Mouse (Mus musculus): ENCODE measurements around the gene Pde9a.

Gene Pde9a

DNA sequence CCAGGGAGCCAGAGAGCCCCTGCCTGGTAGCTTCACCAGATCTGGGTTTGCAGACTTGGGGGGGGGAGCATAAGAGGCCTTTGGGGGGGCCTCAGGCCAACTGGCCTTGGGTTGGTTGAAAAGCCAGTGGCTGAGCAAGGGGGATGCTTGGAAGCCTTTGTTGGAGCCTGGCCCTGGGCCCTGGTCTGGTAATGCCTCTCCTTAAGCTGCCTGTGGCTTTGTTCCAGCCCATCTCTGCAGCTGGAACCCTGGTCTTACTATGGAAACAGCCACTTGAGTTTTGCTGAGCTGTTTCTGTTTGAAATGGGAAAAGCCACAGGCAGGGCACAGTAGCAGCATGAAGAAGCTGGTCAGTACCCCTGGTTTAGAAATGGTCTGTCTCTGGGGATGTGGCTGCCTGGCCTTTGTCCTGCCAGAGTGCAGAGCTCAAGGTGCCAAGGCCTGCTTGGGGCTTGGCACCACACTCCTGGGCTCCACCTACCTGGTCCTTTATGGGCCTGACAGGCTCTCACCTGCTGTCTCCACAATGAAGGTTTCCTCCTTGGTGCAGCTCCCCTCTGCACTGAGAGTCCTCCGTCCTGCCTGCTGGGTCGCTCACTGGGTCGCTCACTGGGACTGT, 3.5 kb downstream of the Pde9a start:
- peak; percentile 27 for DNase-seq

GRCm38 (mm10) chr17:31391462-31391861, 5.5 kb downstream of the Pde9a start:
- DNase-seq, result peak; percentile 15

GRCm38 (mm10) chr17:31392041-31392440, 6.0 kb downstream of the Pde9a start:
- DNase-seq, result no peak

GRCm38 (mm10) chr17:31393811-31394210, 7.8 kb downstream of the Pde9a start:
- DNase-seq, result no peak

DNA sequence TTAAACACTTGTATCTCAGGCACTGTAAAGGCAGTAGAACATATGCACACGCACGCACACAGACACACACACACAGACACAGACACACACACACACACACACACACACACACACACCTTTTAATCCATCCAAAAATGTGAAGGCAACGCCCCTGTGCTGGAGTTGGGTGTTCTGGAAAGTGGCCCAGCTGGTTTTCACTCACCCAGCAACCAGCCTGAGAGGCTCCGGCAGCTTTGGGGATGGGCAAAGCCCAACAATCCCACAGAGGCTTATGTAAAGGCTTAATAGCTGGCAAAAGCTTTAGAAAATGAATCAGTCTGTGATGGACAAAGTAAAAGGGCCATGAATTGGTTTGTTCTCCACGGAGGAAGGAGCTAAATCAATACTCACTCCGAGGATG, 14.3 kb downstream of the Pde9a start:
- no peak for DNase-seq

DNA sequence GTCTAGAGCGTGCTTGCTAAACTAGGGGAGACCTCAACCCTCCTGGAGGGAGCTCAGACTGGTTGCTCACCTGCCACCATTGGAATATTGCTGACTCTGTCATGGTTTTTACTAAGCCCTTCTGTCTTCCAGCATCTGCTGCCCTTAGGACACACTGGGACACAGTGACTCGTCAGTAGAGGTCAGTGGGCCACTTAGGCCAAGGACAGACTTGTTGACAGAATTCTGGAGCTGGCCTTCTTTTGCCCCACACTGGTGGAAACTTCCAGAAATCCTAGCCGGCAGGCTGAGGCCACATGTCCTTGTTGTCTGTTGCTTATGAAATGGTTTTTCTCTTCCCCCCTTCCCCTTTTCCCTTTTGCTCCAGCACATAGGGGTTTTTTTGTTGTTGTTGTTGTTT, 15.2 kb downstream of the Pde9a start:
- DNase-seq, result no peak

GRCm38 (mm10) chr17:31402713-31403112, 16.7 kb downstream of the Pde9a start:
- DNase-seq, result no peak

DNA sequence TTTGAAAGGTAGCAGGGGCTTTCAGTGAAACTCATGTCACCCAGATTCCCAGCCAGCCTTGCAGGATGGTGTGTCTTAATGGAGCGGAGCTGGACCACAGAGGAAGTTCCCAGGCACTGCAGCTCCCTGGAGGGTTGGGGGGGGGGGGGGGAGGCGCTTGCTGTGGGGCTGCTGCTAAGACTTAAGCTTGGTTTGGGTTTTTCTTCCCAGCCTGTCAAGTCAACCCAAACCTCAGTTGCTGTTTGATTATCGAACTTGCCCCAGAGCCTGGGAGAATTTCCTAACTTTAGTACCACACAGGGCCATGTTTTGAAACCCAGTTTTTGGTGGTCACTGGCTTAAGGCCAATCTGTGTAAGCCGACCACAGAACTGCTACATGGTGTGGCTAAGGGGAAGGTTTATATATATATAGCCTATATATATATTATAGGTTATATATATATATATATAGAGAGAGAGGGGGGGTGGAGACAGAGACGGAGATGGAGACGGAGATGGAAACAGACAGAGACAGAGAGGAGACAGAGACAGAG, 19.8 kb downstream of the Pde9a start:
- no peak for DNase-seq

DNA sequence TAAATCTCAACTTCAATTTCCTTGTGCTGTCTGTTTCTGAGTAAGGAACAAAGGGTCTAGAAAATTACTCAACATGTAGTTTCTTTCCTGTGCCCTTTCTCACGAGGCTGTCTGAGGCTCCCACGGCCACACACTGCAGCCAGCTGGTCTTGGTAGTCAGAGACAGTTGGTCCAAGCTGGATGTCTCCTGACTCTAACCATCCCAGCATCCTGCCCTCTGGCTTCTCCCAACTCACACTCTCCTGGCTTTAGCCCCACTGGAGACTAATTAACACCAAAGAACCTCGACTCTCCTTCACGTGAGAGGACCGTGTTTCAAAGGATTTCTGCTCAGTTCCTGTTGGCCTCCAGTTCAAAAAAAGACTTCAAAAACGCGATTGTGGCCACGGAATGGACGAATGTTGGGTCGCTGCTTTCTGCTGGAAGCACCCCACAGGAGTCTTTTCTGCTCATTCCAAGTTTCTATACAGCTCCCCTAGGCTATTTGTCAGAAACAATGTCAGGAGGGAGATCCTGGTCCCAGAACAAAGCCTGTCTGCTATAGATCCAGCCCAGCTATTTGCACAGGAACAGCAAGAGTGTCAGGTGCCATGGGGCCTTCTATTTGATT, 23.8 kb downstream of the Pde9a start:
- DNase-seq, result no peak

- DNase-seq, result no peak
Measured at GRCm38 (mm10) chr17:31415258-31415657, 29.2 kb downstream of the Pde9a start.

GRCm38 (mm10) chr17:31418804-31419597, 33.0 kb downstream of the Pde9a start:
- peak; percentile 90 for DNase-seq

DNA sequence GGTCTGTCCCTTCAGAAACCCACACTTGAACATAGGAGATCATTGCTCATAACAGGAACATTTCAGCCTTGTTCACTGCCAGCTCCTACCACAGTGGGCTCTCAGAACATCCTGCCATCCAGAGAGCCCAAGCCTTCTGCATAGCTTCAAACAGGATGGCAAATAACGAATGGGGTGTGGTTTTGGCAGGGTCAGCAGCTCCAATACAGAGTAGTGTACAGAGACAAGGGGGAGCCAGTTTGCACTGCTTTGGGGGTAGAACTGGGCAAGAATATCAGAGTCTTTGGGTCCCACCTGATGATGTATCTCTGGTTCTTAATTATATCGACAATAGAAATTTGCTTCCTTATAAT, 33.6 kb downstream of the Pde9a start:
- no peak for DNase-seq

DNA sequence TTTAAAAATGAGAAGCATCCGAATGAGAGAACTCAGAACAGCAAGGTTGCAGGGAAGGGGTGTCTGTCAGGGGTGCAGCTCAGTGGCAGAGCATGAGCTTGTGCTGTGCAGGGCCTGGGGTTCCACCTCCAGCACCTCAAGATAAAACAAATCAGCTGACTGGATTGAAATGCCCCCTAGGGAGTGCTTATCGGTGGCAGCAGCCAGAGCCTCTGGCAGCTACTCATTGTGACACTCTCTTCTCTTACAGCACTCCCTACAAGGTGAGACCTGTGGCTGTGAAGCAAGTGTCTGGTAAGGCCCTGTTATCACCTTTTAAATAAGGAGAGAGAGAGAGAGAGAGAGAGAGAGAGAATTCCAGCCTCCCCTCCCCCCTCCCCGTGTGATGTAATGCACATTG, 34.0 kb downstream of the Pde9a start:
- no peak for DNase-seq

- DNase-seq, result no peak
Measured at GRCm38 (mm10) chr17:31420658-31421057, 34.6 kb downstream of the Pde9a start.

DNA sequence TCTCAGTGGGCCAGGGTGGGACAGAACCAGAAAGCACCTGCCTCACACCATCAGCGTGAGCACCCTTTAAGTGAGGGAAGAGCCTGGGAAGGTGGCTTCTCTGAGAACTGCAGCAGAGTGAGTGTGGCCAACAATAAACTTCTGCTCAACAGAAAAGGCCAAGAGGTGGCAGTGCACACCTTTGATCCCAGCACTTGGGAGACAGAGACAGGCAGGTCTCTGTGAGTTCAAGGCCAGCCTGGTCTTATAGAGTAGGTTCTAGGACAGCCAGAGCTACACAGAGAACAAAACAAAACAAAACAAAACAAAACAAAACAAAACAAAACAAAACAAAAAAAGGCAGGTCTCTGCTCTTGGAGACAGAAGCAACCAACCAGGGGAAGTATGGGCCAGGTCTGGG, 36.4 kb downstream of the Pde9a start:
- no peak for DNase-seq

GRCm38 (mm10) chr17:31423020-31423419, 37.0 kb downstream of the Pde9a start:
- no peak for DNase-seq

- DNase-seq, result no peak
Measured at GRCm38 (mm10) chr17:31424358-31424757, 38.3 kb downstream of the Pde9a start.

DNA sequence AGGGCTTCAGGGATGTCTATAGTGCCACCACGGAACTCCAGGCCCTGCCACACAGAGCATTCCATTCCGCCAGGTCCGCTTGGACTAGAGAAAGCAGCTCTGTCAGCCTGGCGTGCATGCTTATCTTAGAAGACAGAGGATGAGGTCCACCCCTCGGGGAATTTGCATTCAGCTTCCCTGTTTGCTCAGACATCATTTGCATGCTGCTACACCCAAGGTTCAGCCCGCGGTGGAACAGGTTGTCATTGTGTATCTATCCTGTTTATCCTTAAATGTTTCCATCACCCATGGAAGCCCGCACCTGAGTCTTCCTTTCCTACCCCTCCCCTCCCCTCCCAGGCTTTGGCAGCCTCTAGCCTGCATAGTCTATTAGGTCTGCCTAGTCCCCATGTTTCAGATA, 38.8 kb downstream of the Pde9a start:
- no peak for DNase-seq

DNA sequence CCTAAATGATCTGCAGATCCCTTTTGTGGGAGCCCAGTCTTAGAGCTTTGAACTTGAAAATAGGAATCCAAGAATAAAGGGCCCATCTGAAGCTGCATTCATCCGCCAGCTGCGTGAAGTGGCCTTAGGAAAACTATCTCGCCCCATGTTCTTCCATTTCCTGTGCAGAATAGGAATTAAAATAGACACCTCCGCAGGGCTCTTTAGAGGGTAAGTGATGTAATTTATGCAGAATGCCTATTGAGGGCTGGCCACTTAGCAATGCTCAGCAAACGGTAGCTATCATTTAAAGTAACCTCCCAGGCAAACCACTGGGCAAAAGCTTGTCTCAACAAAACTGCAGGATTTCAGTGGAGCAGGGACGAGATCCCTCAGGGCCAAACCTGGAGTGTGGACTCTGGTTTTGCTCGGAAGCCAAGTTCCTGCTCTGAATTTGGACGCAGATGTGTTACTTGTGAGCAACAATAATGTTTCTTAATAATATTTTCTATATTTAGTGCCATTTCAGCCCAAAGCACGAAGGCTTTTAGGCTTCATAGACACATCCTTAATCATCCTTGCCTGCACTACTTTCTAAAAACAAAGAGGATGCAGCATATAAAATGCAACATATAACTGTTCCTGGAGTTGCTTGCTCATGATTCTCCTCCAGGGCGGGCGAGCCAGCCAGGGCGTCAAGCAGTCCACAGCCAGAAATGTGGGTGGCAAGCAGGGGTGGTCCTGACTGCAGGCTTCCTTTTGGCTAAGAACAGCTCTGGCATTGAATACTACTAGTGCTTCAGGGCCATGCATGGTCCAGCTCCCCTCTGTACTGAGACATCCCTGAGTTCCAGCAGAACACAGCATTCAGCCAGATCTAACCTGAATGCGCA, 40.1 kb downstream of the Pde9a start:
- no peak for DNase-seq

DNA sequence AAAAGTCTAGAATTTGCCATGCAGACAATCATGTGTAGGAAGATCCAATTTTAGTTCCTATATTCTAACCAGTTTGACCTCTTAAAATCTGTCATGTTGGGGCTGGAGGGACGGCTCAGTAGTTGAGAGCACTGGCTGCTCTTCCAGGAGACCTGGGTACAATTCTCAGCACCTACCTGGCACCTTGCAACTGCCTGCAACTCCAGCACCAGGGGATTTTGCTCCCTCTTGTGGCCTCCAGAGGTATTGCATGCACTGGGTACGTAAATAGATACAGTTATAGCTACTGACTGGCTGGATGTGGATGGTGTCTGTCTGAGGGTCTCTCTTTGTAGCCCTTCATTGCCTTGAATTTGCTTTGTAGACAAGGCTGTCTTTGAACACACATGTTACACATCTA, 43.4 kb downstream of the Pde9a start:
- no peak for DNase-seq

GRCm38 (mm10) chr17:31432878-31433281, 46.9 kb downstream of the Pde9a start:
- no peak for DNase-seq

- no peak for DNase-seq
Measured at GRCm38 (mm10) chr17:31433401-31433928, 47.5 kb downstream of the Pde9a start.
